Mouse (Mus musculus) kidney, embryonic 14.5 days (tissue): ENCODE measurements around the gene Snrpn. TPM values are rescaled to one million over a fixed set of nuclear protein-coding genes. Genes with fewer than 3 reads are reported as not detected.
A peak's percentile ranks its signal among the peaks of the same experiment; 100 is the strongest.

Experiments
- ATAC-seq: fragments of 200-750 bp; cut with Nextera tagmentation; 2 replicates; pipeline ENCODE4 v1.8.0; 2017; ENCODE audit warnings: moderate number of reproducible peaks, mild to moderate bottlenecking, moderate TSS enrichment, moderate library complexity; ENCODE audit not compliant: low FRiP score, low TSS enrichment
- H3K27ac ChIP-seq: fragments of 300-500 bp; sonication (generic); 2 replicates; pipeline ENCODE4 v1.5.1; 2014; ENCODE audit warnings: low read depth, mild to moderate bottlenecking, low read length, moderate library complexity, mixed read lengths
- H3K27me3 ChIP-seq: fragments of 300-500 bp; sonication (generic); 2 replicates; pipeline ENCODE4 v1.6.1; 2014; ENCODE audit warnings: mild to moderate bottlenecking, low read length; ENCODE audit not compliant: control insufficient read depth, insufficient read depth
- H3K36me3 ChIP-seq: fragments of 300-500 bp; sonication (generic); 2 replicates; pipeline ENCODE4 v1.6.1; 2014; ENCODE audit warnings: low read length, mixed read lengths; ENCODE audit not compliant: control insufficient read depth, insufficient read depth
- H3K4me1 ChIP-seq: fragments of 300-500 bp; sonication (generic); 2 replicates; pipeline ENCODE4 v1.6.1; 2014; ENCODE audit warnings: low read length, mixed read lengths; ENCODE audit not compliant: control insufficient read depth, insufficient read depth
- H3K4me2 ChIP-seq: fragments of 300-500 bp; sonication (generic); replicated peaks from 2 replicates; pipeline ENCODE4 v1.6.1; 2014; ENCODE audit warnings: low read depth, mild to moderate bottlenecking, low read length
- H3K4me3 ChIP-seq: fragments of 300-500 bp; sonication (generic); 2 replicates; pipeline ENCODE4 v1.5.1; 2014; ENCODE audit warnings: mild to moderate bottlenecking, low read length
- H3K9ac ChIP-seq: fragments of 300-500 bp; sonication (generic); 2 replicates; pipeline ENCODE4 v1.6.1; 2014; ENCODE audit warnings: low read depth, mild to moderate bottlenecking, low read length, moderate library complexity
- H3K9me3 ChIP-seq: fragments of 300-500 bp; sonication (generic); 2 replicates; pipeline ENCODE4 v1.6.1; 2016; ENCODE audit warnings: low read length; ENCODE audit not compliant: control insufficient read depth
- WGBS: fragments of 180-500 bp; shearing (Covaris S2); extraction: QIAGEN DNeasy Blood & Tissue Kit; methylation state at CpG from one replicate; pipeline ENCODE4 v1.1.7; 2014; 5-methylcytosine and 5-hydroxymethylcytosine counted together
- polyA plus RNA-seq: library from polyadenylated mRNA; unstranded; fragments of >200 nt; fragmentation: Nextera tagmentation; extraction: Ambion mirVana; gene quantifications from 2 replicates; pipeline ENCODE4 v1.2.1, GENCODE M21; 2014

Snrpn gene
- polyA plus RNA-seq, 1 experiment from 2014 or later, result 42.6 TPM

GRCm38 (mm10) chr7:60013186-60013585, 126.8 kb downstream of the Snrpn start:
- no peaks in the 10 kb centered on the region for H3K9me3 ChIP-seq
- no peak for ATAC-seq
- no peak overlapping the region for H3K4me2 ChIP-seq
- H3K9ac ChIP-seq, result no peak overlapping the region
- H3K4me3 ChIP-seq, result no peak overlapping the region
- H3K27me3 ChIP-seq, result no peaks in the 10 kb centered on the region
- no peaks in the 10 kb centered on the region for H3K36me3 ChIP-seq
- H3K4me1 ChIP-seq, result no peaks in the 10 kb centered on the region
- WGBS, result 49% methylated on average over 3 of the region's 3 CpGs
- H3K27ac ChIP-seq, result no peak overlapping the region

- no peak for ATAC-seq
- no peak overlapping the region for H3K27ac ChIP-seq
- no peak overlapping the region for H3K4me3 ChIP-seq
- H3K36me3 ChIP-seq, result no peaks in the 10 kb centered on the region
- no peaks in the 10 kb centered on the region for H3K4me1 ChIP-seq
- no peak overlapping the region for H3K9ac ChIP-seq
- no peaks in the 10 kb centered on the region for H3K27me3 ChIP-seq
- no peak overlapping the region for H3K4me2 ChIP-seq
- H3K9me3 ChIP-seq, result peaks cover 15% of the 10 kb centered on the region
- WGBS, result 46% methylated on average over 3 of the region's 3 CpGs
Observed at GRCm38 (mm10) chr7:60007727-60008360, 132.2 kb downstream of the Snrpn start.

GRCm38 (mm10) chr7:60006262-60006661, 133.8 kb downstream of the Snrpn start:
- 63% methylated on average over 2 of the region's 2 CpGs for WGBS
- H3K27me3 ChIP-seq, result no peaks in the 10 kb centered on the region
- no peak overlapping the region for H3K4me2 ChIP-seq
- H3K9ac ChIP-seq, result no peak overlapping the region
- no peak for ATAC-seq
- no peaks in the 10 kb centered on the region for H3K36me3 ChIP-seq
- H3K4me1 ChIP-seq, result no peaks in the 10 kb centered on the region
- H3K27ac ChIP-seq, result no peak overlapping the region
- no peak overlapping the region for H3K4me3 ChIP-seq
- H3K9me3 ChIP-seq, result peaks cover 18% of the 10 kb centered on the region

- Histone ChIP-seq H3K4me1 (no peaks in the 10 kb centered on the region), H3K36me3 (no peaks in the 10 kb centered on the region), H3K27ac (no peak within 1 kb of the TSS), H3K27me3 (no peaks in the 10 kb centered on the region), H3K9me3 (peaks cover 18% of the 10 kb centered on the region), H3K4me3 (peak within 1 kb of the TSS; percentile 43), H3K9ac (peak within 1 kb of the TSS; percentile 55), H3K4me2 (peak within 1 kb of the TSS; percentile 51)
- peak; percentile 75; the same call in 1 of the 2 replicates for ATAC-seq
- 44% methylated on average over 30 of the region's 30 CpGs for WGBS
Observed at GRCm38 (mm10) chr7:60004606-60005330, 135.3 kb downstream of the Snrpn start, which contains the start of the genes Snurf and Gm38393. Gene Snurf (minus strand): TSS chr7:60005049. Gene Gm38393 (minus strand): TSS chr7:60005064.

- WGBS, result 53% methylated on average over 22 of the region's 22 CpGs
Observed at GRCm38 (mm10) chr7:60003921-60004605, 136.0 kb downstream of the Snrpn start.

GRCm38 (mm10) chr7:60003006-60003865, 136.8 kb downstream of the Snrpn start:
- 0 out of 2 replicates have a peak, but pooled peaks have one; percentile 8 for ATAC-seq
- WGBS, result 61% methylated on average over 12 of the region's 12 CpGs
- no peaks in the 10 kb centered on the region for H3K4me1 ChIP-seq
- H3K9me3 ChIP-seq, result peaks cover 18% of the 10 kb centered on the region
- no peak overlapping the region for H3K9ac ChIP-seq
- no peaks in the 10 kb centered on the region for H3K36me3 ChIP-seq
- no peak overlapping the region for H3K27ac ChIP-seq
- peak overlapping the region; percentile 43 for H3K4me3 ChIP-seq
- peak overlapping the region; percentile 51 for H3K4me2 ChIP-seq
- H3K27me3 ChIP-seq, result no peaks in the 10 kb centered on the region

More at GRCm38 (mm10) chr7:60003921-60004605, 136.0 kb downstream of the Snrpn start:
- no peaks in the 10 kb centered on the region for H3K4me1 ChIP-seq
- H3K9me3 ChIP-seq, result peaks cover 18% of the 10 kb centered on the region
- ATAC-seq, result peak; percentile 95
- no peaks in the 10 kb centered on the region for H3K27me3 ChIP-seq
- peak overlapping the region; percentile 55 for H3K9ac ChIP-seq
- H3K4me3 ChIP-seq, result peak overlapping the region; percentile 43
- no peaks in the 10 kb centered on the region for H3K36me3 ChIP-seq
- peak overlapping the region; percentile 51 for H3K4me2 ChIP-seq
- no peak overlapping the region for H3K27ac ChIP-seq

- WGBS, result 64% methylated on average over 1 of the region's 1 CpGs
- Histone ChIP-seq H3K36me3 (no peaks in the 10 kb centered on the region), H3K4me1 (no peaks in the 10 kb centered on the region), H3K27ac (no peak overlapping the region), H3K27me3 (no peaks in the 10 kb centered on the region), H3K4me3 (no peak overlapping the region), H3K9ac (no peak overlapping the region), H3K4me2 (no peak overlapping the region), H3K9me3 (no peaks in the 10 kb centered on the region)
- no peak for ATAC-seq
Observed at GRCm38 (mm10) chr7:59978646-59979045, 161.4 kb downstream of the Snrpn start.
